Mouse (Mus musculus): Measurements from ENCODE around the gene Nop10. TPM values are rescaled to one million over a fixed set of nuclear protein-coding genes. Genes with fewer than 3 reads are reported as not detected.

Gene Nop10
- total and polyA plus RNA-seq, 3 experiments = 57.7 to 167 (median 122) TPM

Other genes starting within 250 kb of the Nop10 start
- not detected for gene Olfr1310, start 249.2 kb upstream of the Nop10 start, total RNA-seq (2021)
- not detected in 2 replicates for gene Olfr1310, start 249.2 kb upstream of the Nop10 start, polyA plus RNA-seq (2012; rRNA removed)
- not detected for gene Olfr1311, start 237.5 kb upstream of the Nop10 start, total RNA-seq (2021)
- not detected in 2 replicates for gene Olfr1311, start 237.5 kb upstream of the Nop10 start, polyA plus RNA-seq (2012; rRNA removed)
- not detected for gene Olfr1312, start 211.7 kb upstream of the Nop10 start, total RNA-seq (2021)
- not detected in 2 replicates for gene Olfr1312, start 211.7 kb upstream of the Nop10 start, polyA plus RNA-seq (2012; rRNA removed)
- gene Olfr1313, start 184.1 kb upstream of the Nop10 start, total RNA-seq (2021) = not detected
- gene Olfr1313, start 184.1 kb upstream of the Nop10 start, polyA plus RNA-seq (2012; rRNA removed) = not detected in 2 replicates
- not detected for gene Olfr1314, start 165.1 kb upstream of the Nop10 start, total RNA-seq (2021)
- gene Olfr1314, start 165.1 kb upstream of the Nop10 start, polyA plus RNA-seq (2012; rRNA removed) = not detected in 2 replicates
- not detected for gene Olfr1315-ps1, start 146.5 kb upstream of the Nop10 start, total RNA-seq (2021)
- not detected in 2 replicates for gene Olfr1315-ps1, start 146.5 kb upstream of the Nop10 start, polyA plus RNA-seq (2012; rRNA removed)
- gene Olfr1316, start 126.9 kb upstream of the Nop10 start, total RNA-seq (2021) = not detected
- not detected in 2 replicates for gene Olfr1316, start 126.9 kb upstream of the Nop10 start, polyA plus RNA-seq (2012; rRNA removed)
- gene Olfr1317, start 121.6 kb upstream of the Nop10 start, total RNA-seq (2021) = not detected
- gene Olfr1317, start 121.6 kb upstream of the Nop10 start, polyA plus RNA-seq (2012; rRNA removed) = not detected in 2 replicates
- not detected for gene Olfr1318, start 107.7 kb upstream of the Nop10 start, total RNA-seq (2021)
- not detected in 2 replicates for gene Olfr1318, start 107.7 kb upstream of the Nop10 start, polyA plus RNA-seq (2012; rRNA removed)
- 1 to 10 TPM; 5.1 to 9.2 TPM for gene Lpcat4, start 22.5 kb upstream of the Nop10 start, total RNA-seq (2021)
- 18.9 TPM in 2 replicates for gene Lpcat4, start 22.5 kb upstream of the Nop10 start, polyA plus RNA-seq (2012; rRNA removed)
- gene Nutm1, start 2.6 kb upstream of the Nop10 start, total RNA-seq (2021) = not detected
- not detected in 2 replicates for gene Nutm1, start 2.6 kb upstream of the Nop10 start, polyA plus RNA-seq (2012; rRNA removed)
- gene Slc12a6, start 3.9 kb downstream of the Nop10 start, total RNA-seq (2021) = 10 to 100 TPM; 33.4 to 35.1 TPM
- gene Slc12a6, start 3.9 kb downstream of the Nop10 start, polyA plus RNA-seq (2012; rRNA removed) = 11.7 and 14.5 TPM in 2 replicates
- under 1 TPM in 1 of 2 experiments, not detected in 1; 0.14 TPM for gene Gm21985, start 4.4 kb downstream of the Nop10 start, total RNA-seq (2021)
- gene Gm21985, start 4.4 kb downstream of the Nop10 start, polyA plus RNA-seq (2012; rRNA removed) = not detected in 2 replicates
- gene Emc4, start 106.1 kb downstream of the Nop10 start, total RNA-seq (2021) = 10 to 100 TPM; 86.4 to 98.8 TPM
- 71.4 and 74.1 TPM in 2 replicates for gene Emc4, start 106.1 kb downstream of the Nop10 start, polyA plus RNA-seq (2012; rRNA removed)
- gene Katnbl1, start 117.3 kb downstream of the Nop10 start, total RNA-seq (2021) = 10 to 100 TPM; 10.4 to 10.5 TPM
- 0.30 and 0.35 TPM in 2 replicates for gene Katnbl1, start 117.3 kb downstream of the Nop10 start, polyA plus RNA-seq (2012; rRNA removed)
- 10 to 100 TPM; 29.8 to 36.6 TPM for gene Emc7, start 193.1 kb downstream of the Nop10 start, total RNA-seq (2021)
- gene Emc7, start 193.1 kb downstream of the Nop10 start, polyA plus RNA-seq (2012; rRNA removed) = 2.9 and 3.4 TPM in 2 replicates
- gene Chrm5, start 218.8 kb downstream of the Nop10 start, total RNA-seq (2021) = not detected
- not detected in 2 replicates for gene Chrm5, start 218.8 kb downstream of the Nop10 start, polyA plus RNA-seq (2012; rRNA removed)
- 10 to 100 TPM; 17.0 to 21.2 TPM for gene Aven, start 231.0 kb downstream of the Nop10 start, total RNA-seq (2021)
- 0.98 and 1.0 TPM in 2 replicates for gene Aven, start 231.0 kb downstream of the Nop10 start, polyA plus RNA-seq (2012; rRNA removed)